Mouse (Mus musculus): ENCODE measurements around the gene Abracl. TPM values are rescaled to one million over a fixed set of nuclear protein-coding genes. Genes with fewer than 3 reads are reported as not detected.

The Abracl gene
- polyA plus RNA-seq, 1 experiment from 2014 or later: 192 TPM

DNA sequence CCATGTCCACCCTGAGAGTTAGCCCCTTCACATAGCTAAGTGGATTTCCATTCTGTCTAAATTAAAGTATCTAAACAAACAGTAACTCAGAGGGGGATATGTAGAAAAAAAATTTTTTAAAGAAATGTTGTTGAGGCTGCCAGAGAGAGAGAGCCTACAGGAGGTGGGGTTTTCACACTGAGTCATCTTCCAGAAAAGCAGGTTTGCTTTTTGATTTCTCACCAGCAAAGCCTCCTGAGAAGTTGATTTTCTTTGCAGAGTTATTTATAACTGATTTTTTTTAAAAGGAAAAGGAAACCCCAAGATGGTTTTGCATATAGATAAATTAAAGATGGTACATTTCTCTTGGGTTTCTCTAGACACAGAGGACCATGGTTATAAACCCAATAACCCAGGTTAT is 15.0 kb downstream of the Abracl start:
- H3K36me3 ChIP-seq (ENCODE audit: control insufficient read depth, insufficient read depth, low read length): 0 out of 2 replicates have a peak, but pooled peaks cover 11% of the 10 kb centered on the region
- no peaks in the 10 kb centered on the region for H3K9me3 ChIP-seq (replicated peaks; ENCODE audit: control insufficient read depth, low read length)
- no peak for ATAC-seq (ENCODE audit: insufficient read depth, low FRiP score)
- no peaks in the 10 kb centered on the region for H3K27me3 ChIP-seq (ENCODE audit: control insufficient read depth, insufficient read depth, low read length)
- no peak overlapping the region for H3K4me2 ChIP-seq (ENCODE audit: low read depth, low read length)
- H3K4me3 ChIP-seq (replicated peaks; ENCODE audit: low read length): no peak overlapping the region
- H3K27ac ChIP-seq (ENCODE audit: low read length): no peak overlapping the region
- no peak overlapping the region for H3K9ac ChIP-seq (ENCODE audit: low read length)
- H3K4me1 ChIP-seq (ENCODE audit: control insufficient read depth, insufficient read depth, low read length): no peaks in the 10 kb centered on the region

- ATAC-seq (ENCODE audit: insufficient read depth, low FRiP score): no peak
- WGBS: 89% methylated on average over 3 of the region's 3 CpGs
These were observed 15.8 kb downstream of the Abracl start for GRCm38 (mm10) chr10:18007243-18007642.

DNA sequence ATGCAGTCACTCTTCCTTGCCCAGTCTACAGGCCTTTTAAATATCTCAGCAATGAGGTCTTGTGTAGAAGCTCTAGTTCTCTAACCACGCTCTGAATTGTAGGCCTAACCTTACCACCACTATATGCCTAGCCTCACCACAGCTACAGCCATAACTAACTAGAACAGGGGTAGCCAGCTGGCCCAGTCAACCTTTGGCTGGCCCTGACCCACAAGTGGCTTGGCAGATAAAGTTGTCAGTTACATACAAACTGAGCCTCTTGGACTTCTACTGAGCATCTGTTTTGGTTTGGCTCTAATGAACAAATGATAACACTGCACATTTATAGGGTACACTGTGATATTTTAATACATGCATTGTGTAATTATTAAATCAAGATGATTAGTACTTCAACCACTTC is 16.3 kb downstream of the Abracl start:
- WGBS: 90% methylated on average over 1 of the region's 1 CpGs
- Histone ChIP-seq H3K9me3 (replicated peaks; ENCODE audit: control insufficient read depth, low read length) (no peaks in the 10 kb centered on the region), H3K4me3 (replicated peaks; ENCODE audit: low read length) (no peak overlapping the region), H3K4me2 (ENCODE audit: low read depth, low read length) (no peak overlapping the region), H3K27ac (ENCODE audit: low read length) (no peak overlapping the region), H3K36me3 (ENCODE audit: control insufficient read depth, insufficient read depth, low read length) (0 out of 2 replicates have a peak, but pooled peaks cover 11% of the 10 kb centered on the region), H3K9ac (ENCODE audit: low read length) (no peak overlapping the region), H3K27me3 (ENCODE audit: control insufficient read depth, insufficient read depth, low read length) (no peaks in the 10 kb centered on the region), H3K4me1 (ENCODE audit: control insufficient read depth, insufficient read depth, low read length) (no peaks in the 10 kb centered on the region)
- no peak for ATAC-seq (ENCODE audit: insufficient read depth, low FRiP score)

More at GRCm38 (mm10) chr10:18007243-18007642, 15.8 kb downstream of the Abracl start:
- 0 out of 2 replicates have a peak, but pooled peaks cover 11% of the 10 kb centered on the region for H3K36me3 ChIP-seq (ENCODE audit: control insufficient read depth, insufficient read depth, low read length)
- no peak overlapping the region for H3K4me2 ChIP-seq (ENCODE audit: low read depth, low read length)
- H3K4me3 ChIP-seq (replicated peaks; ENCODE audit: low read length): no peak overlapping the region
- H3K9me3 ChIP-seq (replicated peaks; ENCODE audit: control insufficient read depth, low read length): no peaks in the 10 kb centered on the region
- H3K27me3 ChIP-seq (ENCODE audit: control insufficient read depth, insufficient read depth, low read length): no peaks in the 10 kb centered on the region
- no peaks in the 10 kb centered on the region for H3K4me1 ChIP-seq (ENCODE audit: control insufficient read depth, insufficient read depth, low read length)
- H3K9ac ChIP-seq (ENCODE audit: low read length): no peak overlapping the region
- H3K27ac ChIP-seq (ENCODE audit: low read length): no peak overlapping the region

- Histone ChIP-seq H3K27ac (ENCODE audit: low read length) (peak overlapping the region; percentile 63), H3K36me3 (ENCODE audit: control insufficient read depth, insufficient read depth, low read length) (0 out of 2 replicates have a peak, but pooled peaks cover 5% of the 10 kb centered on the region), H3K9me3 (replicated peaks; ENCODE audit: control insufficient read depth, low read length) (no peaks in the 10 kb centered on the region), H3K4me3 (replicated peaks; ENCODE audit: low read length) (no peak overlapping the region), H3K27me3 (ENCODE audit: control insufficient read depth, insufficient read depth, low read length) (no peaks in the 10 kb centered on the region), H3K4me2 (ENCODE audit: low read depth, low read length) (peak overlapping the region; percentile 6; the same call in 1 of the 2 replicates), H3K4me1 (ENCODE audit: control insufficient read depth, insufficient read depth, low read length) (no peaks in the 10 kb centered on the region), H3K9ac (ENCODE audit: low read length) (no peak overlapping the region)
- peak; percentile 53; the same call in 1 of the 2 replicates for ATAC-seq (ENCODE audit: insufficient read depth, low FRiP score)
- 67% methylated on average over 7 of the region's 7 CpGs for WGBS
These were observed 17.7 kb downstream of the Abracl start for GRCm38 (mm10) chr10:18005136-18005955.

- ATAC-seq (ENCODE audit: insufficient read depth, low FRiP score): no peak
- Histone ChIP-seq H3K4me2 (ENCODE audit: low read depth, low read length) (no peak overlapping the region), H3K4me3 (replicated peaks; ENCODE audit: low read length) (no peak overlapping the region), H3K27ac (ENCODE audit: low read length) (no peak overlapping the region), H3K36me3 (ENCODE audit: control insufficient read depth, insufficient read depth, low read length) (0 out of 2 replicates have a peak, but pooled peaks cover 3% of the 10 kb centered on the region), H3K9me3 (replicated peaks; ENCODE audit: control insufficient read depth, low read length) (no peaks in the 10 kb centered on the region), H3K27me3 (ENCODE audit: control insufficient read depth, insufficient read depth, low read length) (no peaks in the 10 kb centered on the region), H3K9ac (ENCODE audit: low read length) (no peak overlapping the region), H3K4me1 (ENCODE audit: control insufficient read depth, insufficient read depth, low read length) (no peaks in the 10 kb centered on the region)
- WGBS: 81% methylated on average over 12 of the region's 12 CpGs
These were observed 19.0 kb downstream of the Abracl start for GRCm38 (mm10) chr10:18003966-18004637.

DNA sequence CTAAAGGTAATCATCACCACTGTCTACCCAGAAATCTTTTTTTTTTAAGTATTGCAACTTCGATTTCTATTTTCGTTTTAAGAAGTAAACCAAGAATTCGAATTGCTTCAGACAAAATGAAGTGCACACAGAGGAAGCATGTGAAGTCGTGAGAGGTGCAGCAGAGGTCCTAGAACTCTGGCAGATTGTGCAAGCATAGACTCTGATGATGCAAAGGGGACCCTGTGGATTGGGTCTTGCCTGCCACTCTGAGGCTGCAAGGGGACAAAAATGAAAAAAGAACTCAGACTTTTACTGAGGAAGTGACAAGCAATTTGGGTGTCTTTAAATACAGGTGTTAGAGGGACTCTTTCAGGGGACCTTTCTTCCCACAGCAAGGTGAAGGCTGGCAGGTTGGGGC is 32.5 kb downstream of the Abracl start:
- no peaks in the 10 kb centered on the region for H3K4me1 ChIP-seq (ENCODE audit: control insufficient read depth, insufficient read depth, low read length)
- H3K4me2 ChIP-seq (ENCODE audit: low read depth, low read length): no peak overlapping the region
- no peak overlapping the region for H3K9ac ChIP-seq (ENCODE audit: low read length)
- no peaks in the 10 kb centered on the region for H3K36me3 ChIP-seq (ENCODE audit: control insufficient read depth, insufficient read depth, low read length)
- H3K27ac ChIP-seq (ENCODE audit: low read length): no peak overlapping the region
- no peak overlapping the region for H3K4me3 ChIP-seq (replicated peaks; ENCODE audit: low read length)
- H3K27me3 ChIP-seq (ENCODE audit: control insufficient read depth, insufficient read depth, low read length): no peaks in the 10 kb centered on the region
- no peak for ATAC-seq (ENCODE audit: insufficient read depth, low FRiP score)
- 80% methylated on average over 4 of the region's 4 CpGs for WGBS
- no peaks in the 10 kb centered on the region for H3K9me3 ChIP-seq (replicated peaks; ENCODE audit: control insufficient read depth, low read length)

GRCm38 (mm10) chr10:17989136-17989535 is 34.0 kb downstream of the Abracl start:
- Histone ChIP-seq H3K9me3 (replicated peaks; ENCODE audit: control insufficient read depth, low read length) (no peaks in the 10 kb centered on the region), H3K27me3 (ENCODE audit: control insufficient read depth, insufficient read depth, low read length) (no peaks in the 10 kb centered on the region), H3K9ac (ENCODE audit: low read length) (no peak overlapping the region), H3K36me3 (ENCODE audit: control insufficient read depth, insufficient read depth, low read length) (no peaks in the 10 kb centered on the region), H3K27ac (ENCODE audit: low read length) (peak overlapping the region; percentile 38; the same call in 1 of the 2 replicates), H3K4me1 (ENCODE audit: control insufficient read depth, insufficient read depth, low read length) (no peaks in the 10 kb centered on the region), H3K4me2 (ENCODE audit: low read depth, low read length) (no peak overlapping the region), H3K4me3 (replicated peaks; ENCODE audit: low read length) (no peak overlapping the region)
- 64% methylated on average over 6 of the region's 6 CpGs for WGBS
- no peak for ATAC-seq (ENCODE audit: insufficient read depth, low FRiP score)

DNA sequence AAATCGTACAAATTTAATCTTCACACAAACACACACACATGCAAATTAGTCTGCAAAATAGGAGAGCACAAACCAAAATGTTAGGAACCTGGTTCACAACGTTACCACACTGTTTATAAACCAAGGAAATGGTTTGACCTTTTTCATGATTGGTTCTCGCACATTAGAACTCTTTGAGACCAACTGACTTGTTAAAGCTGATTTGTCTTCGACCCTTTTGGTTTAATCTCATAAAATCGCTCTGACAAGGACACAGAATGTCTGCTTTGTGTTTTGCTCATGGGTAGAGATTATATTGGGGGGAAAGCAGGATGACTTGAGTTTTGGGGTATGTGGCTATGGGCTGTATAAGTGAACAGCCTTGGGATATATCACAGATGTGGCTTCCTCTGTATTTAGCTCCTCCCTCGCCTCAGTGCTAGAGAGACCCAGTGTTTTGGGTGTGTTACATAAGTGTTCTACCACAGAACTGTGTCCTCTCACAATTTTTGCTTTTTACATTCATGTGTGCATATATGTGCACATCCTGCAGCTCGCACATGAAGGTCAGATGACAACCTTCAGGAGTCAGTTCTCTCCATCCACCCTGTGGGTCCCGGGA is 35.2 kb downstream of the Abracl start:
- H3K27ac ChIP-seq (ENCODE audit: low read length): no peak overlapping the region; the same call in 1 of the 2 replicates
- WGBS: 77% methylated on average over 8 of the region's 8 CpGs

GRCm38 (mm10) chr10:17983313-17983712 is 39.8 kb downstream of the Abracl start:
- H3K27ac ChIP-seq (ENCODE audit: low read length): no peak overlapping the region
- H3K27me3 ChIP-seq (ENCODE audit: control insufficient read depth, insufficient read depth, low read length): no peaks in the 10 kb centered on the region

More for the DNA sequence above, 35.2 kb downstream of the Abracl start:
- no peak overlapping the region for H3K9ac ChIP-seq (ENCODE audit: low read length)
- H3K9me3 ChIP-seq (replicated peaks; ENCODE audit: control insufficient read depth, low read length): no peaks in the 10 kb centered on the region
- no peak for ATAC-seq (ENCODE audit: insufficient read depth, low FRiP score)
- no peaks in the 10 kb centered on the region for H3K36me3 ChIP-seq (ENCODE audit: control insufficient read depth, insufficient read depth, low read length)
- H3K4me1 ChIP-seq (ENCODE audit: control insufficient read depth, insufficient read depth, low read length): no peaks in the 10 kb centered on the region
- H3K4me3 ChIP-seq (replicated peaks; ENCODE audit: low read length): no peak overlapping the region
- H3K27me3 ChIP-seq (ENCODE audit: control insufficient read depth, insufficient read depth, low read length): no peaks in the 10 kb centered on the region
- H3K4me2 ChIP-seq (ENCODE audit: low read depth, low read length): no peak overlapping the region

More at GRCm38 (mm10) chr10:17983313-17983712, 39.8 kb downstream of the Abracl start:
- Histone ChIP-seq H3K4me1 (ENCODE audit: control insufficient read depth, insufficient read depth, low read length) (no peaks in the 10 kb centered on the region), H3K9ac (ENCODE audit: low read length) (no peak overlapping the region), H3K4me2 (ENCODE audit: low read depth, low read length) (no peak overlapping the region), H3K9me3 (replicated peaks; ENCODE audit: control insufficient read depth, low read length) (no peaks in the 10 kb centered on the region), H3K36me3 (ENCODE audit: control insufficient read depth, insufficient read depth, low read length) (no peaks in the 10 kb centered on the region), H3K4me3 (replicated peaks; ENCODE audit: low read length) (no peak overlapping the region)
- 79% methylated on average over 2 of the region's 2 CpGs for WGBS
- ATAC-seq (ENCODE audit: insufficient read depth, low FRiP score): no peak

Data from stomach, embryonic 16.5 days (tissue).